In genomic region chr19:5846557-5847305, GRCm38 (mm10) we compare ENCODE assay signal across 8 mouse cellular contexts. TPM values are rescaled to one million over a fixed set of nuclear protein-coding genes. Genes with fewer than 3 reads are reported as not detected.
DNase-seq lines count a peak whose midpoint lies in the region; ATAC-seq lines count a peak whose summit lies in the region.

No protein-coding gene starts in this region.

- H3K4me3 ChIP-seq in midbrain, embryonic 11.5 days (ENCODE audit: low read depth, low read length) = peak overlapping the region; percentile 27

- peak; percentile 17 for ATAC-seq in granulocyte monocyte progenitor cell, adult 5-6 weeks (replicated peaks; ENCODE audit: poor library complexity, severe bottlenecking)
- ATAC-seq in midbrain, embryonic 11.5 days (ENCODE audit: low FRiP score) = peak; percentile 85
- ATAC-seq in erythroid progenitor cell, adult 5-6 weeks (replicated peaks; ENCODE audit: low FRiP score, poor library complexity, severe bottlenecking) = no peak

- no peaks in the 10 kb centered on the region for H3K36me3 ChIP-seq in midbrain, embryonic 11.5 days (ENCODE audit: control insufficient read depth, insufficient read depth, low read length)

- DNase-seq in adrenal gland, postnatal 10 days = peak; percentile 87
- peak; percentile 86 for DNase-seq in embryo, embryonic 9.5 days (ENCODE audit: extremely low spot score)
- peak; percentile 93 for DNase-seq in kidney, adult 11 months
- peak; percentile 86 for DNase-seq in left cerebral cortex, postnatal 4 days
- DNase-seq in midbrain, embryonic 11.5 days (ENCODE audit: low spot score, missing footprints) = peak; percentile 96
- peak; percentile 75 for DNase-seq in right cerebral cortex, postnatal 4 days

- H3K4me1 ChIP-seq in midbrain, embryonic 11.5 days (ENCODE audit: control insufficient read depth, insufficient read depth, low read length) = peaks cover 67% of the 10 kb centered on the region

- intact Hi-C loops in left cerebral cortex, postnatal 4 days (cut with DNase I) = no loop called here

- H3K4me2 ChIP-seq in midbrain, embryonic 11.5 days = peak overlapping the region; percentile 57

- peak overlapping the region; percentile 97 for H3K27ac ChIP-seq in midbrain, embryonic 11.5 days (ENCODE audit: low read depth, low read length)

- 9% methylated on average over 16 of the region's 16 CpGs for WGBS in midbrain, embryonic 11.5 days

- no peaks in the 10 kb centered on the region for H3K9me3 ChIP-seq in midbrain, embryonic 11.5 days (ENCODE audit: control insufficient read depth, low read length)

- no peaks in the 10 kb centered on the region for H3K27me3 ChIP-seq in midbrain, embryonic 11.5 days (ENCODE audit: control insufficient read depth, insufficient read depth, low read length)

- H3K9ac ChIP-seq in midbrain, embryonic 11.5 days (ENCODE audit: low read length) = peak overlapping the region; percentile 65

RNA-seq across cellular contexts. Expression of gene Frmd8, which starts 28.3 kb away (rescaled TPM):
- total RNA-seq in adrenal gland, postnatal 10 days (2021) = 10 to 100 TPM; 29.0 to 34.8 TPM
- total RNA-seq in granulocyte monocyte progenitor cell, adult 5-6 weeks (2014; fragmentation: Nextera tagmentation) = 17.9 and 25.4 TPM in 2 replicates
- 19.0 and 28.4 TPM in 2 replicates for total RNA-seq in granulocyte monocyte progenitor cell, adult 5-6 weeks (2017)
- 10 to 100 TPM; 12.1 to 13.4 TPM for total RNA-seq in left cerebral cortex, postnatal 4 days (2021)
- polyA plus RNA-seq in midbrain, embryonic 11.5 days (2014; fragmentation: Nextera tagmentation; extraction: Ambion mirVana) = 11.5 and 14.0 TPM in 2 replicates
- 3.6 and 9.2 TPM in 2 replicates for total RNA-seq in erythroid progenitor cell, adult 5-6 weeks (2015; ENCODE audit: low replicate concordance)
- total RNA-seq in erythroid progenitor cell, adult 5-6 weeks (2017; ENCODE audit: low replicate concordance) = 4.2 and 6.0 TPM in 2 replicates

RNA-seq across cellular contexts. Expression of gene Slc25a45, which starts 30.9 kb away (rescaled TPM):
- 10 to 100 TPM; 13.4 to 14.2 TPM for total RNA-seq in adrenal gland, postnatal 10 days (2021)
- total RNA-seq in granulocyte monocyte progenitor cell, adult 5-6 weeks (2014; fragmentation: Nextera tagmentation) = 38.2 and 44.5 TPM in 2 replicates
- 35.5 and 35.6 TPM in 2 replicates for total RNA-seq in granulocyte monocyte progenitor cell, adult 5-6 weeks (2017)
- 1 to 10 TPM; 1.4 to 2.0 TPM for total RNA-seq in left cerebral cortex, postnatal 4 days (2021)
- 1.1 and 1.8 TPM in 2 replicates for polyA plus RNA-seq in midbrain, embryonic 11.5 days (2014; fragmentation: Nextera tagmentation; extraction: Ambion mirVana)
- 2.9 and 8.8 TPM in 2 replicates for total RNA-seq in erythroid progenitor cell, adult 5-6 weeks (2015; ENCODE audit: low replicate concordance)
- total RNA-seq in erythroid progenitor cell, adult 5-6 weeks (2017; ENCODE audit: low replicate concordance) = 7.2 and 7.8 TPM in 2 replicates

RNA-seq across cellular contexts. Expression of gene Tigd3, which starts 47.2 kb away (rescaled TPM):
- 1 to 10 TPM; 1.6 to 1.9 TPM for total RNA-seq in adrenal gland, postnatal 10 days (2021)
- 1.1 and 2.5 TPM in 2 replicates for total RNA-seq in granulocyte monocyte progenitor cell, adult 5-6 weeks (2014; fragmentation: Nextera tagmentation)
- 2.3 and 4.4 TPM in 2 replicates for total RNA-seq in granulocyte monocyte progenitor cell, adult 5-6 weeks (2017)
- total RNA-seq in left cerebral cortex, postnatal 4 days (2021) = 10 to 100 TPM; 10.2 to 11.7 TPM
- polyA plus RNA-seq in midbrain, embryonic 11.5 days (2014; fragmentation: Nextera tagmentation; extraction: Ambion mirVana) = 7.3 and 8.3 TPM in 2 replicates
- total RNA-seq in erythroid progenitor cell, adult 5-6 weeks (2015; ENCODE audit: low replicate concordance) = 3.8 and 4.7 TPM in 2 replicates
- 8.2 and 9.4 TPM in 2 replicates for total RNA-seq in erythroid progenitor cell, adult 5-6 weeks (2017; ENCODE audit: low replicate concordance)
